In genomic region chr11:98796515-98797216, GRCm38 (mm10) we compare ENCODE assay signal across 8 mouse cellular contexts. TPM values are rescaled to one million over a fixed set of nuclear protein-coding genes. Genes with fewer than 3 reads are reported as not detected.
DNase-seq lines count a peak whose midpoint lies in the region; ATAC-seq and TF ChIP-seq lines count a peak whose summit lies in the region.

No protein-coding gene starts in this region.

- intact Hi-C loops in left cerebral cortex, adult 2 months (cut with DNase I), result loop anchor here (5.0 kb wide), 1 partner anchor 41 kb away; the partner anchor contains the start of gene Rapgefl1

- H3K9ac ChIP-seq in hindbrain, embryonic 13.5 days, result peak overlapping the region; percentile 100

- H3K4me3 ChIP-seq in hindbrain, embryonic 13.5 days, result peak overlapping the region; percentile 100
- peak overlapping the region; percentile 79 for H3K4me3 ChIP-seq in left cerebral cortex, adult 2 months
- peak overlapping the region; percentile 99 for H3K4me3 ChIP-seq in megakaryocyte, embryonic 14.5 days (replicated peaks)

- peaks cover 54% of the 10 kb centered on the region for H3K4me1 ChIP-seq in hindbrain, embryonic 13.5 days (replicated peaks)
- peaks cover 70% of the 10 kb centered on the region for H3K4me1 ChIP-seq in megakaryocyte, embryonic 14.5 days

- peak overlapping the region; percentile 99 for H3K4me2 ChIP-seq in hindbrain, embryonic 13.5 days

- 3% methylated on average over 23 of the region's 23 CpGs for WGBS in hindbrain, embryonic 13.5 days

- no peaks in the 10 kb centered on the region for H3K27me3 ChIP-seq in hindbrain, embryonic 13.5 days
- H3K27me3 ChIP-seq in megakaryocyte, embryonic 14.5 days (replicated peaks), result no peaks in the 10 kb centered on the region

- H3K9me3 ChIP-seq in hindbrain, embryonic 13.5 days, result no peaks in the 10 kb centered on the region
- H3K9me3 ChIP-seq in megakaryocyte, embryonic 14.5 days, result no peaks in the 10 kb centered on the region

- peak; percentile 50; the same call in 1 of the 2 replicates for ATAC-seq in cerebellum, adult (ENCODE audit: insufficient number of reproducible peaks, low FRiP score, low TSS enrichment)
- ATAC-seq in hindbrain, embryonic 13.5 days (ENCODE audit: low FRiP score), result peak; percentile 57

- no peak for TF ChIP-seq CTCF in left cerebral cortex, adult 2 months (IDR thresholded peaks at IDR 0.05)

- H3K27ac ChIP-seq in hindbrain, embryonic 13.5 days, result peak overlapping the region; percentile 100
- peak overlapping the region; percentile 99 for H3K27ac ChIP-seq in left cerebral cortex, adult 2 months

- H3K36me3 ChIP-seq in hindbrain, embryonic 13.5 days, result peaks cover 27% of the 10 kb centered on the region
- H3K36me3 ChIP-seq in megakaryocyte, embryonic 14.5 days (replicated peaks; ENCODE audit: low read length), result peaks cover 46% of the 10 kb centered on the region

- no peak for DNase-seq in cerebellum, adult 11-12 months
- DNase-seq in cerebellum, adult 9-10 months, result peak; percentile 83
- peak; percentile 66 to 75 for DNase-seq in frontal cortex, postnatal 10 days (ENCODE audit: low spot score in 2 of 2)
- DNase-seq in left cerebral cortex, adult 2 months (ENCODE audit: extremely low spot score in 1 of 2, low spot score in 2 of 2), result peak; percentile 68 to 73
- peak; percentile 45 for DNase-seq in skeletal muscle tissue, adult 2 months (ENCODE audit: low read depth, low spot score)

RNA-seq across cellular contexts. Expression of gene Msl1, which starts 1.4 kb away (rescaled TPM):
- 31.5 and 33.0 TPM in 2 replicates for polyA plus RNA-seq in hindbrain, embryonic 13.5 days (2015; fragmentation: Nextera tagmentation; extraction: Ambion mirVana)
- total RNA-seq in left cerebral cortex, adult 2 months (2021), result 100 to 1,000 TPM; 178 to 192 TPM
- polyA plus RNA-seq in megakaryocyte, embryonic 14.5 days (2012; ENCODE audit: insufficient read depth, low replicate concordance), result 30.0 and 46.8 TPM in 2 replicates

RNA-seq across cellular contexts. Expression of gene Casc3, which starts 8.0 kb away (rescaled TPM):
- 48.7 and 50.2 TPM in 2 replicates for polyA plus RNA-seq in hindbrain, embryonic 13.5 days (2015; fragmentation: Nextera tagmentation; extraction: Ambion mirVana)
- 10 to 100 TPM; 53.0 to 57.6 TPM for total RNA-seq in left cerebral cortex, adult 2 months (2021)
- 10.6 and 13.2 TPM in 2 replicates for polyA plus RNA-seq in megakaryocyte, embryonic 14.5 days (2012; ENCODE audit: insufficient read depth, low replicate concordance)

RNA-seq across cellular contexts. Expression of gene Nr1d1, which starts 21.5 kb away (rescaled TPM):
- 1.9 and 2.4 TPM in 2 replicates for polyA plus RNA-seq in hindbrain, embryonic 13.5 days (2015; fragmentation: Nextera tagmentation; extraction: Ambion mirVana)
- 100 to 1,000 TPM in 1 of 2 experiments, 10 to 100 TPM in 1; 91.9 to 153 TPM for total RNA-seq in left cerebral cortex, adult 2 months (2021)
- 5.6 and 22.1 TPM in 2 replicates for polyA plus RNA-seq in megakaryocyte, embryonic 14.5 days (2012; ENCODE audit: insufficient read depth, low replicate concordance)

RNA-seq across cellular contexts. Expression of gene Rapgefl1, which starts 39.9 kb away (rescaled TPM):
- polyA plus RNA-seq in hindbrain, embryonic 13.5 days (2015; fragmentation: Nextera tagmentation; extraction: Ambion mirVana), result 6.2 and 7.0 TPM in 2 replicates
- 100 to 1,000 TPM; 144 to 153 TPM for total RNA-seq in left cerebral cortex, adult 2 months (2021)
- polyA plus RNA-seq in megakaryocyte, embryonic 14.5 days (2012; ENCODE audit: insufficient read depth, low replicate concordance), result 0.29 TPM in 1 of 2 replicates, not detected in the other

RNA-seq across cellular contexts. Expression of gene Thra, which starts 56.2 kb away (rescaled TPM):
- 117 and 122 TPM in 2 replicates for polyA plus RNA-seq in hindbrain, embryonic 13.5 days (2015; fragmentation: Nextera tagmentation; extraction: Ambion mirVana)
- total RNA-seq in left cerebral cortex, adult 2 months (2021), result 100 to 1,000 TPM; 730 to 768 TPM
- 37.6 and 38.9 TPM in 2 replicates for polyA plus RNA-seq in megakaryocyte, embryonic 14.5 days (2012; ENCODE audit: insufficient read depth, low replicate concordance)
